Mouse (Mus musculus) thymus, adult 2 months (tissue): ENCODE data around the gene Ankle1. TPM values are rescaled to one million over a fixed set of nuclear protein-coding genes. Genes with fewer than 3 reads are reported as not detected.

Experiments used
- DNase-seq: peaks from one replicate; pipeline ENCODE4 v3.0.0; 2021
- H3K27ac ChIP-seq: fragments of 200-500 bp; 2 replicates; pipeline ENCODE4 v1.5.1; 2012; ENCODE audit warnings: low read length, control low read depth; ENCODE audit not compliant: control insufficient read depth, insufficient read depth
- H3K27me3 ChIP-seq: fragments of 200-500 bp; 2 replicates; pipeline ENCODE4 v1.6.1; 2012; ENCODE audit warnings: mild to moderate bottlenecking, low read length, moderate library complexity, mixed read lengths; ENCODE audit not compliant: control insufficient read depth, insufficient read depth
- H3K36me3 ChIP-seq: fragments of 200-500 bp; 2 replicates; pipeline ENCODE4 v1.6.1; 2012; ENCODE audit warnings: mild to moderate bottlenecking, low read length, moderate library complexity; ENCODE audit not compliant: control insufficient read depth, insufficient read depth
- H3K4me1 ChIP-seq: fragments of 200-500 bp; replicated peaks from 2 replicates; pipeline ENCODE4 v1.6.1; 2012; ENCODE audit warnings: low read length; ENCODE audit not compliant: control insufficient read depth, insufficient read depth
- H3K4me3 ChIP-seq: fragments of 200-500 bp; 2 replicates; pipeline ENCODE4 v1.5.1; 2012; ENCODE audit warnings: mild to moderate bottlenecking, low read length, control low read depth, moderate library complexity; ENCODE audit not compliant: control insufficient read depth, insufficient read depth
- CTCF ChIP-seq: fragments of 200-500 bp; IDR thresholded peaks from 2 replicates; pipeline ENCODE4 v1.5.1; 2012; ENCODE audit warnings: mild to moderate bottlenecking, control low read depth, low read length, moderate library complexity, borderline replicate concordance; ENCODE audit not compliant: control insufficient read depth, poor library complexity, insufficient read depth; ENCODE audit errors: extremely low read depth
- POLR2A ChIP-seq: fragments of 200-500 bp; IDR thresholded peaks from 2 replicates; pipeline ENCODE4 v1.6.1; 2012; ENCODE audit warnings: mild to moderate bottlenecking, low read length, control low read depth, moderate library complexity; ENCODE audit not compliant: control insufficient read depth, poor library complexity, insufficient read depth; ENCODE audit errors: extremely low read depth
- WGBS: fragments of 180-500 bp; shearing (Covaris S2); methylation state at CpG from one replicate; pipeline ENCODE4 v1.1.7; 2018; 5-methylcytosine and 5-hydroxymethylcytosine counted together
- polyA plus RNA-seq: library from polyadenylated mRNA; depleted of rRNA; stranded (reverse); fragments of >200 nt; gene quantifications from 2 replicates; pipeline ENCODE4 v1.2.3, GENCODE M21; 2012; rRNA removed

Ankle1 gene
- polyA plus RNA-seq, result 60.0 and 72.6 TPM in 2 replicates

- WGBS, result 15% methylated on average over 33 of the region's 33 CpGs
- H3K4me1 ChIP-seq, result peaks cover 15% of the 10 kb centered on the region
Observed at GRCm38 (mm10) chr8:71405401-71406098, at the start of gene Ankle1. Gene Ankle1, plus strand, starts transcription at chr8:71406010.

DNA sequence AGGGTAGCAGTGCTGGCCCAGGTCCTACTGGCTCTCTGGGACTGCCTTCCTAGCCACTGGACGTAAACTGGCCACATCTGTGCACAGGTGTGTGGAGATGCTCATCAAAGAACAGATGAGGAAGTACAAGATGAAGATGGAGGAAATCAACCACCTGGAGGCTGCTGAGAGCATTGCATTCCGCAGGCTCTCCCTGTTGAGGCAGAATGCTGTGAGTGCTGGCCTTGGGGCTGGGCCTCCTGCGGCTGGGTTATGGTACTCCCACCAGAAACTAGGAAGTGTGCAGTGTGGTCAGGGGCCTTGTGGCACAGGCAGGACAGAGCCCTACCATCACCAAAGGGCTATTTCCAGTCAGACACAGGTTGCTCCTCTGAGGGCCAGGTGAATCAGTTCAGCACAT is 47.8 kb upstream of the Ankle1 start:
- no peak overlapping the region for H3K27ac ChIP-seq
- DNase-seq, result no peak
- no peak overlapping the region for H3K4me3 ChIP-seq
- TF ChIP-seq POLR2A, result no peak
- TF ChIP-seq CTCF, result no peak
- H3K27me3 ChIP-seq, result no peaks in the 10 kb centered on the region
- peaks cover 47% of the 10 kb centered on the region for H3K36me3 ChIP-seq
- 93% methylated on average over 3 of the region's 3 CpGs for WGBS
- H3K4me1 ChIP-seq, result no peaks in the 10 kb centered on the region

More at GRCm38 (mm10) chr8:71405401-71406098, at the start of gene Ankle1:
- Histone ChIP-seq H3K27me3 (no peaks in the 10 kb centered on the region), H3K4me3 (peak within 1 kb of the TSS; percentile 51), H3K27ac (no peak within 1 kb of the TSS), H3K36me3 (peaks cover 5% of the 10 kb centered on the region; the same call in 1 of the 2 replicates)
- TF ChIP-seq POLR2A (peak; percentile 57; the same call in 1 of the 2 replicates), CTCF (peak; percentile 56; the same call in 1 of the 2 replicates)
- peak; percentile 98 for DNase-seq

- under 1% methylated on average over 56 of the region's 56 CpGs for WGBS
- H3K27ac ChIP-seq, result peak within 1 kb of the TSS; percentile 62
- TF ChIP-seq CTCF, result no peak
- peak; percentile 40; the same call in 1 of the 2 replicates for TF ChIP-seq POLR2A
- peaks cover 11% of the 10 kb centered on the region for H3K4me1 ChIP-seq
- H3K36me3 ChIP-seq, result no peaks in the 10 kb centered on the region
- peak; percentile 92 for DNase-seq
- H3K27me3 ChIP-seq, result no peaks in the 10 kb centered on the region
- H3K4me3 ChIP-seq, result peak within 1 kb of the TSS; percentile 73
Observed at GRCm38 (mm10) chr8:71366771-71367528, 38.9 kb upstream of the Ankle1 start, which contains the start of gene Use1. Gene Use1, plus strand, starts transcription at chr8:71366848.

GRCm38 (mm10) chr8:71367529-71368176 is 38.2 kb upstream of the Ankle1 start:
- H3K36me3 ChIP-seq, result no peaks in the 10 kb centered on the region
- 25% methylated on average over 17 of the region's 17 CpGs for WGBS
- peak overlapping the region; percentile 4; the same call in 1 of the 2 replicates for H3K27ac ChIP-seq
- no peaks in the 10 kb centered on the region for H3K27me3 ChIP-seq
- TF ChIP-seq CTCF (no peak), POLR2A (no peak)
- DNase-seq, result no peak
- peak overlapping the region; percentile 73 for H3K4me3 ChIP-seq
- H3K4me1 ChIP-seq, result peaks cover 16% of the 10 kb centered on the region

GRCm38 (mm10) chr8:71368366-71368765 is 37.4 kb upstream of the Ankle1 start:
- Histone ChIP-seq H3K27ac (no peak overlapping the region), H3K36me3 (no peaks in the 10 kb centered on the region), H3K27me3 (no peaks in the 10 kb centered on the region), H3K4me1 (peaks cover 16% of the 10 kb centered on the region), H3K4me3 (no peak overlapping the region)
- DNase-seq, result no peak
- no peak for TF ChIP-seq POLR2A

- Histone ChIP-seq H3K4me1 (peaks cover 16% of the 10 kb centered on the region), H3K36me3 (no peaks in the 10 kb centered on the region), H3K27ac (no peak overlapping the region), H3K4me3 (no peak overlapping the region), H3K27me3 (no peaks in the 10 kb centered on the region)
- TF ChIP-seq POLR2A (no peak), CTCF (no peak)
- WGBS, result 96% methylated on average over 10 of the region's 10 CpGs
- DNase-seq, result no peak
Observed at GRCm38 (mm10) chr8:71369040-71369718, 36.6 kb upstream of the Ankle1 start.
